Mouse (Mus musculus) heart, embryonic 15.5 days (tissue): Measurements from ENCODE around the gene Spata13. TPM values are rescaled to one million over a fixed set of nuclear protein-coding genes. Genes with fewer than 3 reads are reported as not detected.

Source experiments
- polyA plus RNA-seq: library from polyadenylated mRNA; unstranded; fragments of >200 nt; fragmentation: Nextera tagmentation; extraction: Ambion mirVana; gene quantifications from 2 replicates; pipeline ENCODE4 v1.2.1, GENCODE M21; 2015

Gene Spata13
- polyA plus RNA-seq, 1 experiment from 2014 or later: 14.9 TPM

Other genes with a start within 250 kb of the Spata13 start
- 2.3 and 2.4 TPM in 2 replicates for gene C1qtnf9, start 134.1 kb downstream of the Spata13 start, polyA plus RNA-seq
- 29.2 TPM in 2 replicates for gene Mipep, start 150.6 kb downstream of the Spata13 start, polyA plus RNA-seq